Mouse (Mus musculus) Muller cell, postnatal 12 days (primary cell): ENCODE data around the gene Cacng7.
"Not testable (repeated sequence)": the region's sequence is repeated elsewhere in the genome, so short reads cannot be mapped to it uniquely, and the experiment has no call there.

Experiments
- DNase-seq: peaks from one replicate; pipeline ENCODE4 v3.0.0-alpha.2; 2015; ENCODE audit errors: inconsistent ontology term

Cacng7 gene

GRCm38 (mm10) chr7:3389444-3390412, 57.0 kb downstream of the Cacng7 start:
- DNase-seq, result peak; percentile 64

DNA sequence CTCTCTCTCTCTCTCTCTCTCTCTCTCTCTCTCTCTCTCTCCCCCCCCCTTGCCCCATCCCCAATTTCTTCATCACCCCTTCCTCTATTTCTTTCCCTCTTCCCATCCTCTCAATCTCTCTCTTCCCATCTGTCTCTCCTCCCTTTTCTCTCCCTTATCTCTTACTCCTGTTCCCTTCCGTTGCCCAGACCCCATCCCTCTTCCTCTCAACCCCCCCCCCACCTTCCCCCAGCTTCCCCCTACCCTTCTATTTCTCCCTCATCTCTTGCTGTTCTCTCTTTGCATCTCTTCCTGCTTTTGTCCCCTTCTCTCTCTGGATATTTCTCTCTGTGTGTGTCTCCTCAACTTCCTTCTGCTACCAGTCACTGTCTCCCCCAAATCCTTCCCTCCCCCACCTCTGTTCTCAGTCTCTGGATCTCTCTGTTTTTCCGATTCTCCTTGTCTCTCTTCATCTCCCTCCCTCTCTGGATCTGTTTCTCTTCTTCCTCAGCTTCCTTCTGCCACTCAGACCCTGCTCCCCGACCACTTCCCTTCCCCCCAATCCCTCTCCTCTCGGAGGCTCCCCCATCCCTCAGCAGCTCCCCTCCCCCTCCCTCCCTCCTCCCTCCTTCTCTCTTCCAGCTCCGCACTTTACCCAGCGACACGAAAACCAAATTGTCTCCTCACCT, 57.8 kb downstream of the Cacng7 start, which contains the start of gene Cacng8:
Cacng8 (plus strand) TSS at position 271 of the 668 bp plus-strand sequence.
- peak; percentile 30 for DNase-seq

- DNase-seq, result no peak
These were observed 58.3 kb downstream of the Cacng7 start for GRCm38 (mm10) chr7:3391081-3391451.

DNA sequence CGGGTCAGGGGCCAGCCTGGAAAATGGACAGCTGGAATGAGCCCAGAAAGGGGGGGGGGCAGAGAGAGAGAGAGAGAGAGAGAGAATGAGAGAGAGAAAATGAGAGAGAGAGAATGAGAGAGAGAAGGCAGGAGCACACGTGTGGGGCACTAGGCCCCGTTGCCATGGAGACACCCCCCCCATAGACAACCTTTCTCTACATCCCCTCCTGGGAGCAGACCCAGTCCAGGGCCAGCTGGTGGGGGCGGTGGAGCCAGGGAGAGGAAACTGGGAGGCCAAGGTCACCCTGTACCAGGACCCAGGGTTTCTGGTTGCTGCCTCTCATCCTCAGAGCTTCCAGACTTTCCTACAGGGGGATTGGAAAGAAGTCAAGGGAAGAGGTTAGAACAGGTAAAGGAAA, 59.1 kb downstream of the Cacng7 start:
- no peak for DNase-seq

- DNase-seq, result no peak
These were observed 64.6 kb downstream of the Cacng7 start for GRCm38 (mm10) chr7:3397355-3397754.

DNA sequence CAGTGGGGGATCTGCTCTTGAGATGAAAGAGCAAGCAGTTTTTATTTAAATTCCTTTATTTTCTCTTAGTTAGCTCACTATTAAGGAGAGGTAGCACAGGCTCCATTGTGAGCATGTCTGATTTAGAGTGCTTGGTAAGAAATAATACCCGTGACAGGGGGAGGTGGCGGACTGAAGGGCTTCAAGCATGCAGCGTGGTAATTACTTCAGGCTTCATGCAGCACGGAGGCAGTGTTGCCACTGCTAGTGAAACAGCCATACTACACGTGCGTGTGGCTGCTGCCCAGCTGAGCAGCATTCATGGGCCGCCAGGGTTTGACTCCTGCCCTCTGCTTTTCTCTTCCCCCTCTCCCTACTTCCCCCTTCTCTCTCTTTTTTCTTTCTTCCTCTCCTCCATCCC, 65.0 kb downstream of the Cacng7 start:
- DNase-seq, result no peak

GRCm38 (mm10) chr7:3398363-3398762, 65.6 kb downstream of the Cacng7 start:
- DNase-seq, result not testable (repeated sequence)

DNA sequence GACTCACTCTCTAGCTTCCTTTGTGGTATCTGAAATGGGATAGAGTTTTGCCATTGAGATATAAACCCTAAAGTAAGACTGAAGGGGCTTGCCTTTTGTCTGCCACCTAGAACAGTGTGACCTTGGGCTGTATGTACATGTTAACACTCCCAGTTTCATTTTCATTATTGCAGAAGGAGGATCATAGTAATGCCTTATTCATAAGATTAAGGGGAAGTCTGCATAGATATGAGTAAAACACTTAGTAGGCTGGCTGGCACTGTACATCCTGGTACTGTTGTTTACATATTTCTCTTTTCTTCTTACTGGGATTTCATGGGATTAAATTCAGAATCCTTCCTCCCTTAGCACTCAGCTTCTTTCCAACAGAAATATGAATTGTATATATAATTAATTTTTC, 67.2 kb downstream of the Cacng7 start:
- DNase-seq, result no peak

- DNase-seq, result no peak
These were observed 77.2 kb downstream of the Cacng7 start for GRCm38 (mm10) chr7:3409729-3410520.

- DNase-seq, result peak; percentile 86
These were observed 78.6 kb downstream of the Cacng7 start for GRCm38 (mm10) chr7:3411160-3411941.

GRCm38 (mm10) chr7:3412036-3412435, 79.3 kb downstream of the Cacng7 start:
- peak; percentile 64 for DNase-seq

DNA sequence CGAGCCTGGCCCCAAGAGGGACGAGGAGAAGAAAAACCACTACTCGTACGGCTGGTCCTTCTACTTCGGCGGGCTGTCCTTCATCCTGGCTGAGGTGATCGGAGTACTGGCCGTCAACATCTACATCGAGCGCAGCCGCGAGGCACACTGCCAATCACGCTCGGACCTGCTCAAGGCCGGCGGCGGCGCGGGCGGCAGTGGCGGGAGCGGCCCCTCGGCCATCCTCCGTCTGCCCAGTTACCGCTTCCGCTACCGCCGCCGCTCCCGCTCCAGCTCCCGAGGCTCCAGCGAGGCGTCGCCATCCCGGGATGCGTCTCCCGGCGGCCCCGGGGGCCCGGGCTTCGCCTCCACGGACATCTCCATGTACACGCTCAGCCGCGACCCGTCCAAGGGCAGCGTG, 82.1 kb downstream of the Cacng7 start:
- peak; percentile 52 for DNase-seq

- peak; percentile 46 for DNase-seq
These were observed 82.6 kb downstream of the Cacng7 start for GRCm38 (mm10) chr7:3415378-3415777.
